Mouse (Mus musculus) brown adipose tissue, adult 24 weeks (tissue): ENCODE data around the gene Gm47283. TPM values are rescaled to one million over a fixed set of nuclear protein-coding genes. Genes with fewer than 3 reads are reported as not detected.
"Not testable (repeated sequence)": the region's sequence is repeated elsewhere in the genome, so short reads cannot be mapped to it uniquely, and the experiment has no call there.

Experiments
- H3K27ac ChIP-seq: fragments of 200-500 bp; replicated peaks from 2 replicates; pipeline ENCODE4 v1.5.1; 2012; ENCODE audit warnings: low read depth, mild to moderate bottlenecking, low read length
- H3K4me1 ChIP-seq: fragments of 200-500 bp; 2 replicates; pipeline ENCODE4 v1.6.1; 2012; ENCODE audit warnings: low read length, mixed read lengths; ENCODE audit not compliant: control insufficient read depth, insufficient read depth, insufficient read length
- H3K4me3 ChIP-seq: fragments of 200-500 bp; 2 replicates; pipeline ENCODE4 v1.5.1; 2012; ENCODE audit warnings: low read depth, mild to moderate bottlenecking, low read length, moderate library complexity; ENCODE audit not compliant: insufficient read depth
- polyA plus RNA-seq: library from polyadenylated mRNA; stranded (reverse); fragments of >200 nt; gene quantifications from 2 replicates; pipeline ENCODE4 v1.2.4, GENCODE M21; 2012; ENCODE audit not compliant: missing spikeins, insufficient read depth, insufficient read length

The Gm47283 gene
- polyA plus RNA-seq, 1 experiment = not detected

DNA sequence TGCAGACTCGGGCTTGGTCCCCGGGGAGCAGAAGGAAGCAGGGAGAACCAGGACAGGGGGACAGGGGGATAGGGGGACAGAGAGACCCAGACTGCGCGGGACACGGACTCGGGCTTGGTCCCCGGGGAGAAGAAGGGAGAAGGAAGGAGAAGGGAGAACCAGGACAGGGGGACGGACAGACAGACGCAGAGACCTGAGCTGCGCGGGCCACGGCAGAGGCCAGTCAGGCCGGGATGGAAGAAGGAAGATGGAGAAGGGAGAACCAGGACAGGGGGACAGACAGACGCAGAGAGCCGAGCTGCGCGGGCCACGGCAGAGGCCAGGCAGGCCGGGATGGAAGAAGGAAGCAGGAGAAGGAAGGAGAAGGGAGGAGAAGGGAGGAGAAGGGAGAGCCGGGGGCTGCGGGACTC lies 40.7 kb upstream of the Gm47283 start:
- no peaks in the 10 kb centered on the region for H3K4me1 ChIP-seq
- no peak overlapping the region for H3K27ac ChIP-seq
- peak overlapping the region; percentile 41; the same call in 1 of the 2 replicates for H3K4me3 ChIP-seq

DNA sequence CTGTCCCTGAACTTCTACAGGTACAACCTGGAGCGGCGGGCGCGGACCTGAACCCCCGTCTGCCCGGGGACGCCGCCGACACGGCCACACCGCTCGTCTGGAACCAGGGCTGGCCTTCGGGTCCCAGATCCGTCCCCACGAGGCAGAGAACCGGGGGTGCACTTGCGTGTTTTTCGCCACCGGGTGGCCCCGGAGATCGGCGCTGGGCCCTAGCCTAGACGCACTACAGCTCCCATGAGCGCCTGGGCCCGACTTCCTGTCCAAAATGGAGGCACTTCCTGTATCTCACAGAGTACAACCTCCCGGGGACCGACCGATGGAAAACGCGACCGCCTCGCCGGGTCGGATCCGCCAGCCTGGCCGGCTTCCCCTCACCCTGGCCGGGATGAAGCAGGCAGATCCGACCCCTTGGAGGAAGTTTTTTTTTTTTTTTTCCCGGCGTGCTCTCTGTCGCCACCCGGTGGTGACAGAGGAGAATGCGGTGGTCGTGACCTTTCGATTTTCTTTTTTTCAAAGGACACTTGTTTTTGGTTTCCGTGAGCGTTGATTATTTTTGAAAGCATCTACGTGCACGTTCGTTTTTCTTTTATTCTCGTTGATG lies 40.1 kb upstream of the Gm47283 start:
- H3K4me3 ChIP-seq = peak overlapping the region; percentile 41
- not testable (repeated sequence) for H3K4me1 ChIP-seq, H3K27ac ChIP-seq

DNA sequence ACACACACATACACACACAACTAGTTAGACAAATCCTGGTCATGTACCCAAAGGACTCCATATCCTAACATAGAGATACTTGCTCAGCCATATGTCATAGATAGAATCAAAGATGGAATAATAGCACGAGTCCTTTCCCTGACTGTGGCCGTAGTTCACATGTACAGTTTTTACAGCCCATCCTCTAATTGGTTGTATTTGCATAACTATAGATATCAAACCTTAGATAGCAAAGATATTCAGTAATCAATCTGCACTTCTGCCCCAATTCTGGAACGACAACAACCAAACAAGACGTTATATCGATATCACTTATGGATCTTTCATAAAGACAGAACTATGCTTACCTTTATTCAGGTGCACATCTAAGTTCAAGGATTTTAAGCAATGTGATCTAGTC lies 39.3 kb upstream of the Gm47283 start:
- not testable (repeated sequence) for H3K4me1 ChIP-seq, H3K4me3 ChIP-seq, H3K27ac ChIP-seq

DNA sequence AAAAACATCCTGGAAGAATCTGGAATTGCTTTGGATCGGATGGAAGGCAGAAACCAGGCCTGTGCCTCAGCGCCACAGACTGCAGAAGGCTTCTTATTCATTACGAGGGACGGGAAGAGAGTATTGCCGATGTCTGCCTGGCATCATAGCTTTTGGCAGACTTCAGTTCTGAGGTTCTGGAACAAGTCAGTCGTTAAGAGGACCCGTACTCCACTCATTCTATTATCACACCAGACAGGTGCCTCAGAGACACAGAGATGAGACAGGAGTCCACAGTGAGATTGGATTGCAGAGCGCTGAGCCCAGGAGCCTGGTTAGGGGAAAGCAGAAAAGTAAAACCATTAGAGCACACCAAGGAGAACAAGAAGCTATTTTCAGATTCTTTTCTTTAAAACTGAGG lies 29.8 kb upstream of the Gm47283 start, which contains the start of gene Gm21860:
Gene Gm21860 (minus strand): TSS at position 101 of the 400 bp plus-strand sequence.
- not testable (repeated sequence) for H3K27ac ChIP-seq, H3K4me1 ChIP-seq, H3K4me3 ChIP-seq

DNA sequence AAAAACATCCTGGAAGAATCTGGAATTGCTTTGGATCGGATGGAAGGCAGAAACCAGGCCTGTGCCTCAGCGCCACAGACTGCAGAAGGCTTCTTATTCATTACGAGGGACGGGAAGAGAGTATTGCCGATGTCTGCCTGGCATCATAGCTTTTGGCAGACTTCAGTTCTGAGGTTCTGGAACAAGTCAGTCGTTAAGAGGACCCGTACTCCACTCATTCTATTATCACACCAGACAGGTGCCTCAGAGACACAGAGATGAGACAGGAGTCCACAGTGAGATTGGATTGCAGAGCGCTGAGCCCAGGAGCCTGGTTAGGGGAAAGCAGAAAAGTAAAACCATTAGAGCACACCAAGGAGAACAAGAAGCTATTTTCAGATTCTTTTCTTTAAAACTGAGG lies 54.5 kb downstream of the Gm47283 start, which contains the start of gene Gm21748:
Gene Gm21748 (minus strand): TSS at position 101 of the 400 bp plus-strand sequence.
- H3K4me1 ChIP-seq, H3K27ac ChIP-seq, H3K4me3 ChIP-seq: not testable (repeated sequence)

Other genes with a start within 250 kb of the Gm47283 start
- not detected in 2 replicates for gene Gm21860, start 29.9 kb upstream of the Gm47283 start, polyA plus RNA-seq
- gene Gm21748, start 54.4 kb downstream of the Gm47283 start, polyA plus RNA-seq = not detected in 2 replicates